Mouse (Mus musculus) heart, embryonic 12.5 days (tissue): ENCODE data around the gene Slc39a2. TPM values are rescaled to one million over a fixed set of nuclear protein-coding genes. Genes with fewer than 3 reads are reported as not detected.
"Not testable (repeated sequence)": the region's sequence is repeated elsewhere in the genome, so short reads cannot be mapped to it uniquely, and the experiment has no call there.

ENCODE experiments used
- ATAC-seq: fragments of 200-750 bp; cut with Nextera tagmentation; 2 replicates; pipeline ENCODE4 v1.8.0; 2017; ENCODE audit warnings: moderate TSS enrichment, moderate library complexity; ENCODE audit not compliant: insufficient number of reproducible peaks, low FRiP score
- H3K27ac ChIP-seq: fragments of 300-500 bp; sonication (generic); 2 replicates; pipeline ENCODE4 v1.5.1; 2016; ENCODE audit warnings: mild to moderate bottlenecking, moderate library complexity; ENCODE audit not compliant: poor library complexity, severe bottlenecking
- H3K27me3 ChIP-seq: fragments of 300-500 bp; sonication (generic); replicated peaks from 2 replicates; pipeline ENCODE4 v1.6.1; 2016; ENCODE audit warnings: mild to moderate bottlenecking, moderate library complexity
- H3K36me3 ChIP-seq: fragments of 300-500 bp; sonication (generic); 2 replicates; pipeline ENCODE4 v1.6.1; 2016; ENCODE audit warnings: mild to moderate bottlenecking, moderate library complexity
- H3K4me1 ChIP-seq: fragments of 300-500 bp; sonication (generic); replicated peaks from 2 replicates; pipeline ENCODE4 v1.6.1; 2016; ENCODE audit warnings: mild to moderate bottlenecking
- H3K4me2 ChIP-seq: fragments of 300-500 bp; sonication (generic); 2 replicates; pipeline ENCODE4 v1.6.1; 2016; ENCODE audit warnings: mild to moderate bottlenecking, moderate library complexity
- H3K4me3 ChIP-seq: fragments of 300-500 bp; sonication (generic); 2 replicates; pipeline ENCODE4 v1.5.1; 2016; ENCODE audit warnings: mild to moderate bottlenecking
- H3K9ac ChIP-seq: fragments of 300-500 bp; sonication (generic); 2 replicates; pipeline ENCODE4 v1.6.1; 2016; ENCODE audit warnings: mild to moderate bottlenecking, moderate library complexity
- H3K9me3 ChIP-seq: fragments of 300-500 bp; sonication (generic); replicated peaks from 2 replicates; pipeline ENCODE4 v1.6.1; 2016; ENCODE audit warnings: mild to moderate bottlenecking, moderate library complexity
- WGBS: fragments of 180-500 bp; shearing (Covaris S2); methylation state at CpG from one replicate; pipeline ENCODE4 v1.1.7; 2016; 5-methylcytosine and 5-hydroxymethylcytosine counted together
- polyA plus RNA-seq: library from polyadenylated mRNA; unstranded; fragments of >200 nt; fragmentation: Nextera tagmentation; extraction: Ambion mirVana; gene quantifications from 2 replicates; pipeline ENCODE4 v1.2.1, GENCODE M21; 2016

Gene Slc39a2
- polyA plus RNA-seq, 1 experiment from 2014 or later: 0.20 TPM

DNA sequence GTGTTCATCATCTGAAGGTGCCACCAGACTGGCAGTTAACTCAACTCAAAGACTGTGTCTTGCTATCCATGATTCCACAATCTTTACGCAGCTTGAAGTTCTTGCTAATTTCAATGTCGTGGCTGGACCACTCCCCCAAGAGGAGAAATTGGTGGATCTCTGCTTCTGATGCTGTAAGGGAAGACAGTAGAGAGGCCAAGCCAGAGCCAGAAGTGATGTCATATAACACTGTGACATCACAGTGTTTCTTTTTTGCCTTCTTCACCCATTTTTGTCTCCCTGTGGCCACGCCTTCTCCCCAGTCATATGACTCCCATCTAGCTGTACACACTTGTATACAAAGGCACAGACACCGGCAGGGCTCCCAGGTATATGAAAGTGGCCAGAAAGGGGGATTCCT lies 25.4 kb downstream of the Slc39a2 start, which contains the start of gene Tppp2:
Gene Tppp2, plus strand, starts transcription at position 301 of the 400 bp plus-strand sequence.
- 84% methylated on average over 4 of the region's 4 CpGs for WGBS

GRCm38 (mm10) chr14:51918966-51919365 lies 26.3 kb downstream of the Slc39a2 start:
- Histone ChIP-seq H3K4me1 (peaks cover 32% of the 10 kb centered on the region), H3K4me3 (no peak overlapping the region), H3K4me2 (no peak overlapping the region), H3K27ac (no peak overlapping the region), H3K9ac (no peak overlapping the region), H3K9me3 (no peaks in the 10 kb centered on the region), H3K27me3 (no peaks in the 10 kb centered on the region), H3K36me3 (no peaks in the 10 kb centered on the region)
- 83% methylated on average over 4 of the region's 4 CpGs for WGBS
- no peak for ATAC-seq

More for the DNA sequence above, 25.4 kb downstream of the Slc39a2 start, which contains the start of gene Tppp2:
- ATAC-seq: no peak
- H3K9me3 ChIP-seq: no peaks in the 10 kb centered on the region
- H3K4me1 ChIP-seq: peaks cover 26% of the 10 kb centered on the region
- no peak within 1 kb of the TSS for H3K4me3 ChIP-seq
- H3K27ac ChIP-seq: no peak within 1 kb of the TSS
- H3K4me2 ChIP-seq: no peak within 1 kb of the TSS
- no peaks in the 10 kb centered on the region for H3K27me3 ChIP-seq
- H3K9ac ChIP-seq: no peak within 1 kb of the TSS
- H3K36me3 ChIP-seq: no peaks in the 10 kb centered on the region

- Histone ChIP-seq H3K27me3 (no peaks in the 10 kb centered on the region), H3K36me3 (no peaks in the 10 kb centered on the region), H3K9me3 (no peaks in the 10 kb centered on the region), H3K27ac (no peak overlapping the region), H3K4me2 (no peak overlapping the region), H3K9ac (no peak overlapping the region), H3K4me1 (peaks cover 22% of the 10 kb centered on the region), H3K4me3 (no peak overlapping the region)
- 65% methylated on average over 16 of the region's 16 CpGs for WGBS
- no peak for ATAC-seq
These were observed 29.3 kb downstream of the Slc39a2 start for GRCm38 (mm10) chr14:51921759-51922570.

GRCm38 (mm10) chr14:51922571-51922865 lies 29.8 kb downstream of the Slc39a2 start, which contains the start of gene Rnase13:
TSS of gene Rnase13 (minus strand) at chr14:51922773.
- Histone ChIP-seq H3K9me3 (no peaks in the 10 kb centered on the region), H3K9ac (no peak within 1 kb of the TSS), H3K4me2 (no peak within 1 kb of the TSS), H3K27ac (no peak within 1 kb of the TSS), H3K36me3 (no peaks in the 10 kb centered on the region), H3K4me1 (peaks cover 22% of the 10 kb centered on the region), H3K27me3 (no peaks in the 10 kb centered on the region), H3K4me3 (no peak within 1 kb of the TSS)
- 84% methylated on average over 7 of the region's 7 CpGs for WGBS
- no peak for ATAC-seq

GRCm38 (mm10) chr14:51922910-51923309 lies 30.2 kb downstream of the Slc39a2 start:
- WGBS: 68% methylated on average over 2 of the region's 2 CpGs
- H3K27ac ChIP-seq: no peak overlapping the region

DNA sequence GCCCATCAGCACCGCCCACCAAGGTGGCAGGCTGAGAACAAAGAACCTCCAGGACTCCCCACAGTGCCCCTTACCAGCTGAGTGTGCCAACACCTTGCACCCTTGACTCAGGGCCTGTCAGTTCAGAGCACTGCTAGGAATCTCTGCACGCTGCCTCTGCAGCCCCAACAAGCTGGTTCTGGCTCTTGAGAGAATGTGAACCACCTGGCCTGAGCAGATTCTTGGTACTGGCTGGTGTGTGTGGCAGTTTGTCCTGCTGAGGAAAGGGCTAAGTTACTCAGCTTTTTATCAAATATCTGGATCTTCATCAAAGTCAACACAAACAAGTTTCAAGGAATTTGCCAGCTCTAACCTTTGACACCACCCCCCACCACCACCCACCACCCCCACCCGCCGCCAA lies 30.8 kb downstream of the Slc39a2 start:
- 77% methylated on average over 4 of the region's 4 CpGs for WGBS

More at GRCm38 (mm10) chr14:51922910-51923309, 30.2 kb downstream of the Slc39a2 start:
- Histone ChIP-seq H3K4me3 (no peak overlapping the region), H3K27me3 (no peaks in the 10 kb centered on the region), H3K9ac (no peak overlapping the region), H3K36me3 (no peaks in the 10 kb centered on the region), H3K4me1 (peaks cover 22% of the 10 kb centered on the region), H3K4me2 (no peak overlapping the region), H3K9me3 (no peaks in the 10 kb centered on the region)
- ATAC-seq: no peak

DNA sequence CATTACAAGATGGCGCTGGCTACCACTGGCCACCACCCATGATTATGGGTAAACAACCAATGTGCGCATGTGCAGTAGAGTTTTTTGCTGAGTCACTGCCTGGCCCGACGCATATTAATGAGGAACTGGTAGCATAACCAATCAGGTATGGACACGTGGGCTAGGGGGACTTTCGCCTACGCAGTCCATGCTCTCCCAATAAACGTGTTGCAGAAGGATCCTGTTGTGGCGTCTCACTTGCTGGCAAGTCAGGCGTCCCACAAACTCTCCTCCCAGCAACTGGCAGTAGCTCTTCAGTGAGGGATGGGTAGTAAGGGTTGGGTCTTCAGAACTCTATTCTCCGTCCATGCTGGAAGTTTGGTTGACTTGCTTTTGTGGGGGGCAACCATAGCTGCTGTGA lies 34.2 kb downstream of the Slc39a2 start:
- WGBS: 90% methylated on average over 11 of the region's 11 CpGs
- H3K36me3 ChIP-seq, H3K9me3 ChIP-seq, H3K4me2 ChIP-seq, H3K27me3 ChIP-seq, H3K27ac ChIP-seq, H3K4me3 ChIP-seq, H3K9ac ChIP-seq, ATAC-seq: not testable (repeated sequence)
- peaks cover 22% of the 10 kb centered on the region for H3K4me1 ChIP-seq

More for the DNA sequence above, 30.8 kb downstream of the Slc39a2 start:
- no peak overlapping the region for H3K4me3 ChIP-seq
- H3K4me2 ChIP-seq: no peak overlapping the region
- no peaks in the 10 kb centered on the region for H3K9me3 ChIP-seq
- no peaks in the 10 kb centered on the region for H3K36me3 ChIP-seq
- no peaks in the 10 kb centered on the region for H3K27me3 ChIP-seq
- no peak for ATAC-seq
- H3K9ac ChIP-seq: no peak overlapping the region
- peaks cover 22% of the 10 kb centered on the region for H3K4me1 ChIP-seq
- no peak overlapping the region for H3K27ac ChIP-seq

DNA sequence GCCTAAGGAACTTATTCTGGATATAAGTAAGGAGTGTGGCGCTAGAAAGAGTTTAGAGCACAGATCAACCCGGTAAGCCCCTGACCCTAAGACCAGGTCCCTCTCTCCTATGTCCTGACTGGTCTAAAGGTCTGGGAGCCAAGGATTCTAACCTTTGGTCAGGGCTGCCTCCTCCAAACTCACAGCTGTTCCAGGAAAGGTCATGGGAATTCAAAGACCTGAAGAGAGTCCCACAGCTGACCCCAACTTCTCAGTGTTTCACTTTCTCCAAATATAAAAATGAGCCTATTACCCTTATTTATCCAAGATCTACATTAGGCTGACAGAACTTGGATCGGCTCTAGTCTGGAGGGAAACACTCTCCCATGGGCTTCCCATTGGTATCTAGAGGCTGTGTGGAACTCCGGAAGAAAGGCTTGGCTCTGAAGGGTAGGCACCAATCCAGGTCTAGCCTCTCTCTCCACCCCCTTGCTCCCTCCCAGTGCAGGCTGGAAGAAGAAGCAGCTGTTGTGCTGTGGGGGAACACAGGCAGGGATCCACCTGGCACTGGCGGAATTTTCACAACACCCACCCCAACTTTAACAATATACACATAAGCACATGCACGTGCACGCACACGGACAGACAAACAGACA lies 36.7 kb downstream of the Slc39a2 start:
- H3K9me3 ChIP-seq: no peaks in the 10 kb centered on the region; the same call in 1 of the 2 replicates
- no peaks in the 10 kb centered on the region for H3K36me3 ChIP-seq
- ATAC-seq: no peak
- no peaks in the 10 kb centered on the region for H3K27me3 ChIP-seq
- no peak overlapping the region for H3K4me3 ChIP-seq
- H3K4me2 ChIP-seq: no peak overlapping the region
- no peak overlapping the region for H3K27ac ChIP-seq
- peak overlapping the region; percentile 22; the same call in 1 of the 2 replicates for H3K9ac ChIP-seq
- 68% methylated on average over 8 of the region's 8 CpGs for WGBS
- H3K4me1 ChIP-seq: peaks cover 8% of the 10 kb centered on the region; the same call in 1 of the 2 replicates

DNA sequence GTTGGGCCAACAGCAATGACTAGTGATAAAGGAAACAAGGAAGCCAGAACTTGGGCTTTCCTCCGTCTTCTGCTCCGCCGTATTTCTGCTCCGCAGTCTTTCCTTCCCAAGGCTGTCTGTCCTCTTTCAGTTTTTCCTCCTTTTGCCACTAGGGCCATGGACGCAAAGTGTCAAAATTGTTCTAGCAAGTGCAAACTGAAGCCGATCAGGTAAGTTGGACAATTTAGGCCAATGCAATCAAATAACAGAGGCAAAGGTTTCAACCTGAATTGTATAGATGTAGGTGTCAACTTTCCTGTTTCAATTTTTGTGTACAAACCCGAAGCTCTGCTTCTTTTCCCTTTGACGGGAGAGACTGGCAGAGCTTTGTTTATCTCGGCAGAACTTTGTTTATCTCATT lies 37.3 kb downstream of the Slc39a2 start:
- 54% methylated on average over 9 of the region's 9 CpGs for WGBS
- H3K27ac ChIP-seq: no peak overlapping the region
- H3K9me3 ChIP-seq: peaks cover 3% of the 10 kb centered on the region
- H3K4me2 ChIP-seq: no peak overlapping the region
- 0 out of 2 replicates have a peak overlapping the region, but pooled peaks have one; percentile 31 for H3K9ac ChIP-seq
- no peaks in the 10 kb centered on the region for H3K36me3 ChIP-seq
- ATAC-seq: no peak
- no peaks in the 10 kb centered on the region for H3K27me3 ChIP-seq
- H3K4me3 ChIP-seq: no peak overlapping the region
- H3K4me1 ChIP-seq: 0 out of 2 replicates have a peak, but pooled peaks cover 7% of the 10 kb centered on the region

DNA sequence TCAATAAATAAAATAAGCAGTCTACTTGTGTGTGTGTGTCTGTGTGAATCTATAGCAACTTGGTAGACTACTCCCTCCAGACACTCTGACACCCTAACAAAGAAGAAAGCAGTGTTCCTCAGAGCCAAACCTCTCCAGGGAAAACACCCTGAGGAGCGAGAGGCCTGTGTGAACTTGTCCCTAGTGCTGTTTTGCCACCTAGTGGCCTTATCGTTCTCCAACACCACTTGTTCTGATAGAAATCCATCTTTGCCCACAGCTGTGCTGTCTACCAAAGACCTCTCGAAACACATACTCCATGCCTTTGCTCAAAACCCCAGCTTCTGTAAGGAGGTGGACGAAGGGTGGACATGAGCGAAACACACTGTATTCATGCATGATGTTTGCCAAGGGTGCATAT lies 38.1 kb downstream of the Slc39a2 start:
- H3K4me3 ChIP-seq: no peak overlapping the region
- H3K4me1 ChIP-seq: 0 out of 2 replicates have a peak, but pooled peaks cover 7% of the 10 kb centered on the region
- no peak overlapping the region for H3K9ac ChIP-seq
- H3K27ac ChIP-seq: no peak overlapping the region
- ATAC-seq: peak; percentile 74
- no peaks in the 10 kb centered on the region for H3K36me3 ChIP-seq
- 30% methylated on average over 5 of the region's 5 CpGs for WGBS
- H3K9me3 ChIP-seq: peaks cover 8% of the 10 kb centered on the region
- no peak overlapping the region for H3K4me2 ChIP-seq
- no peaks in the 10 kb centered on the region for H3K27me3 ChIP-seq
